Mouse (Mus musculus) right cerebral cortex, postnatal 4 days (tissue): ENCODE data around the gene Ctsm.
"Not testable (repeated sequence)": the region's sequence is repeated elsewhere in the genome, so short reads cannot be mapped to it uniquely, and the experiment has no call there.

Source experiments
- DNase-seq: peaks from one replicate; pipeline ENCODE4 v3.0.0-alpha.2; 2022

The Ctsm gene

DNA sequence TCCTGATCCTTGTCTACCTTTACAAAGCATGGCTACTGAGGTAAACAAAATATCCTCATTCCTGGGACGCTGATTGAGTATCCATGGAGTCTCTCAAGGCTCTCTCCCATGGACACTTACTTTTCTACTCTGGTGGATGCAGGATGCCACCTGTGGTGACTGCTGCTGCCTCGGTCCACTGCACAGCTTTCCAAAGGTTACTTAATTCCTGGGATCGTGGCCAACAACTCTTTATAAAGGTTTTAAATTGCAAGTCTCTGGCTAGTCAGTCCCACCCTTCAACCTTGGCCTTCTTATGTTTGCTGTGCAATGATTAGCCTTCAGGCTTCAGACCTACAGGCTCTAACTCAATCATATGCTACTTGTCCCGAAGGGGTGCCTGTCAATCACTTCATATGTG is at the start of gene Ctsm:
Gene Ctsm, minus strand, starts transcription at position 209 of the 400 bp plus-strand sequence.
- DNase-seq = no peak

DNA sequence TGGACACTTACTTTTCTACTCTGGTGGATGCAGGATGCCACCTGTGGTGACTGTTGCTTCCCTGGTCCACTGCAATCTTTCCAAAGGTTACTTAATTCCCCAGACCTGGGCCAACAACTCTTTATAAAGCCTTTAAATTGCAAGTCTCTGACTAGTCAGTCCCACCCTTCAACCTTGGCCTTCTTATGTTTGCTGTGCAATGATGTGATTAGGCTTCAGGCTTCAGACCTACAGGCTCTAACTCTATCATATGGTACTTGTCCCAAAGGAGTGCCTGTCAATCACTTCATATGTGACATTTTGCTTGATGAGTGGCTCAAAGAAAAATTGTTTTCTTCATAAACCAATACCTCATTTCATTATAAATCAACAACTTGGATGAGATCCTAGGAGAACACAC is 28.4 kb upstream of the Ctsm start, which contains the start of gene Cts3:
Gene Cts3, minus strand, starts transcription at position 101 of the 400 bp plus-strand sequence.
- DNase-seq = no peak

DNA sequence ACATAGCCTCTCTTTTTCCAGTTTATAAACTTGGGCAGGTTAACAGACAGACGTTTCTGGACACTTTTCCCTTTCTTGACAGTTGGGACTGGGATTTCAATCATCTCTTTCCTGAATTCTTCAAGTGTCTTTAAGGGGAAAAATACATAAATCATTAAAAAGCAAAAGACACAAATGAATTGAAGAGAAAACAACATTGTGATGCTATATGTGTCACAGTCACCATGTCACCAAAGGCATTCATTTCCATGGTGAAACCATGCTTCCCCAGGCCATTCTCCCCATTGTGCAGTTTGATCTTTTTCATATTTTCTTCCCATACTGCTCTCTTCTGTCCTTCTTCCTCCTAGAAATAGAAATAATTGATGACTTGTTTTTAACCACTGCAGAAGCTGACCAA is 26.4 kb upstream of the Ctsm start, which contains the start of gene Gm49352:
Gene Gm49352, minus strand, starts transcription at position 101 of the 400 bp plus-strand sequence.
- DNase-seq = not testable (repeated sequence)
